Mouse (Mus musculus) heart, embryonic 14.5 days (tissue): ENCODE data around the gene Acaca. TPM values are rescaled to one million over a fixed set of nuclear protein-coding genes. Genes with fewer than 3 reads are reported as not detected.

Experiments used
- ATAC-seq: fragments of 200-750 bp; cut with Nextera tagmentation; 2 replicates; pipeline ENCODE4 v1.8.0; 2017; ENCODE audit warnings: low read depth, moderate TSS enrichment; ENCODE audit not compliant: insufficient number of reproducible peaks, insufficient read depth, low FRiP score
- H3K27ac ChIP-seq, 2 experiments: fragments of 200-500 bp in 1 of 2; fragments of 300-500 bp in 1 of 2; sonication (generic) in 1 of 2; replicated peaks in 1 of 2; 2 replicates each; pipeline ENCODE4 v1.5.1; 2012 to 2014; ENCODE audit warnings: low read depth in 2 of 2, low read length in 2 of 2, control low read depth in 1 of 2, mild to moderate bottlenecking in 1 of 2, mixed read lengths in 1 of 2; ENCODE audit not compliant: control insufficient read depth in 1 of 2, insufficient read depth in 1 of 2
- H3K27me3 ChIP-seq: fragments of 300-500 bp; sonication (generic); 2 replicates; pipeline ENCODE4 v1.6.1; 2014; ENCODE audit warnings: mild to moderate bottlenecking, low read length, control low read depth; ENCODE audit not compliant: control insufficient read depth, insufficient read depth
- H3K36me3 ChIP-seq: fragments of 300-500 bp; sonication (generic); 2 replicates; pipeline ENCODE4 v1.6.1; 2014; ENCODE audit warnings: mild to moderate bottlenecking, control low read depth, low read length, mixed read lengths; ENCODE audit not compliant: control insufficient read depth, insufficient read depth
- H3K4me1 ChIP-seq, 2 experiments: fragments of 200-500 bp in 1 of 2; fragments of 300-500 bp in 1 of 2; sonication (generic) in 1 of 2; 2 replicates each; pipeline ENCODE4 v1.6.1; 2012 to 2014; ENCODE audit warnings: low read length in 2 of 2, control low read depth in 1 of 2, mixed read lengths in 1 of 2; ENCODE audit not compliant: control insufficient read depth in 2 of 2, insufficient read depth in 2 of 2
- H3K4me2 ChIP-seq: fragments of 300-500 bp; sonication (generic); 2 replicates; pipeline ENCODE4 v1.6.1; 2014; ENCODE audit warnings: mild to moderate bottlenecking, low read length
- H3K4me3 ChIP-seq, 2 experiments: fragments of 200-500 bp in 1 of 2; fragments of 300-500 bp in 1 of 2; sonication (generic) in 1 of 2; 2 replicates each; pipeline ENCODE4 v1.5.1; 2012 to 2014; ENCODE audit warnings: low read length in 2 of 2, mild to moderate bottlenecking in 2 of 2, control low read depth in 1 of 2, low read depth in 1 of 2, moderate library complexity in 1 of 2; ENCODE audit not compliant: control insufficient read depth in 1 of 2, insufficient read depth in 1 of 2
- H3K9ac ChIP-seq: fragments of 300-500 bp; sonication (generic); 2 replicates; pipeline ENCODE4 v1.6.1; 2014; ENCODE audit warnings: mild to moderate bottlenecking, low read length
- H3K9me3 ChIP-seq: fragments of 300-500 bp; sonication (generic); 2 replicates; pipeline ENCODE4 v1.6.1; 2016; ENCODE audit warnings: low read length, control low read depth; ENCODE audit not compliant: control insufficient read depth
- WGBS: fragments of 180-500 bp; shearing (Covaris S2); extraction: QIAGEN DNeasy Blood & Tissue Kit; methylation state at CpG from one replicate; pipeline ENCODE4 v1.1.7; 2014; 5-methylcytosine and 5-hydroxymethylcytosine counted together
- polyA plus RNA-seq: library from polyadenylated mRNA; unstranded; fragments of >200 nt; fragmentation: Nextera tagmentation; extraction: Ambion mirVana; gene quantifications from 2 replicates; pipeline ENCODE4 v1.2.1, GENCODE M21; 2014

Acaca gene
- polyA plus RNA-seq, 1 experiment from 2014 or later: 8.3 TPM

- Histone ChIP-seq H3K9ac (no peak overlapping the region), H3K4me1 (peaks cover 12 to 14% of the 10 kb centered on the region in 2 experiments; a peak in 3 of 4 replicates), H3K4me2 (no peak overlapping the region), H3K4me3 (no peak overlapping the region), H3K9me3 (no peaks in the 10 kb centered on the region), H3K36me3 (peaks cover 18% of the 10 kb centered on the region), H3K27ac (no peak overlapping the region), H3K27me3 (no peaks in the 10 kb centered on the region)
- no peak for ATAC-seq
- 31% methylated on average over 7 of the region's 7 CpGs for WGBS
These were observed 264.1 kb downstream of the Acaca start for GRCm38 (mm10) chr11:84393571-84393970.

- ATAC-seq: no peak
- H3K27ac ChIP-seq: no peak overlapping the region
- no peak overlapping the region for H3K9ac ChIP-seq
- peaks cover 7 to 12% of the 10 kb centered on the region in 2 experiments; a peak in 3 of 4 replicates for H3K4me1 ChIP-seq
- 75% methylated on average over 1 of the region's 1 CpGs for WGBS
- H3K4me3 ChIP-seq: no peak overlapping the region
- no peak overlapping the region for H3K4me2 ChIP-seq
- peaks cover 18% of the 10 kb centered on the region for H3K36me3 ChIP-seq
- no peaks in the 10 kb centered on the region for H3K9me3 ChIP-seq
- no peaks in the 10 kb centered on the region for H3K27me3 ChIP-seq
These were observed 265.5 kb downstream of the Acaca start for GRCm38 (mm10) chr11:84395010-84395409.

DNA sequence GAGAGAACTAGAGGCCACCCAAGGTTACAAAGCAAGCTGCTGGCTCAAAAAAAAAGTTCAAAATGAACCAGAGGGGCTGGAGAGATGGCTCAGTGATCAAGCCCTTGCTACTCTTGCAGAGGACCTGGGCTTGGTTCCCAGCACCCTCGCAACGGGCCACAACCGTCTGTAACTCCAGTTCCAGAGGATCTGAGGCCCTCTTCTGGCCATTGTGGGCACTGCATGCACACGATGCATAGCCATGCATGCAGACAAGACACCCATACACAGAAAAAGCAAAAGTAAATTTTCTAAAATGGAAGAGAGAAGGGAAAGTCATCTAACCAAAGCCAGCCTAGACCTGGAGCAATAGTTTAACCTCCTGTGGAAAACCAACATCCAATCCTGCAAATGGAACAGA is 277.3 kb downstream of the Acaca start:
- Histone ChIP-seq H3K4me3 (no peak overlapping the region), H3K9me3 (peaks cover 5% of the 10 kb centered on the region; the same call in 1 of the 2 replicates), H3K36me3 (no peaks in the 10 kb centered on the region), H3K4me2 (no peak overlapping the region), H3K9ac (no peak overlapping the region), H3K4me1 (peaks cover 2 to 21% of the 10 kb centered on the region in 2 experiments; a peak in 3 of 4 replicates), H3K27ac (no peak overlapping the region), H3K27me3 (no peaks in the 10 kb centered on the region)
- WGBS: 91% methylated on average over 4 of the region's 4 CpGs
- no peak for ATAC-seq

DNA sequence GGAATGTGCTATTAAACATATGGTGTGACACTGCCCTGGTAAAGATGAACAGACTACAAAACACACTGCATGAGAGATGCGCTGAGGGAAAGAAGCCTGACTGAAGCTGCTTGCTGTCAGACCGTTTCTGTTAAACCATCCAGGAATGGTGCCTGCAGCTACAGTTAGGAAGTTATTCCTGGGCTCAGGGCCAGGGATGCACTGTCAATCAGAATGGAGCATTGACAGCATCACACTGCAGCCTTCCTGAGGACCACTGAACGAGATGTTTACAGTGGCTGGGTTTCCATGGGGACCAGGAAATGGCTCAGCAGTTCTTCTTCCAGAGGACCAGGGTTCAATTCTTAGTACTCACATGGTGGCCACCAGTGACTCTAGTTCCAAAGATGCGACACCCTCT is 280.9 kb downstream of the Acaca start:
- peaks cover 10 to 18% of the 10 kb centered on the region in 2 experiments; a peak in 3 of 4 replicates for H3K4me1 ChIP-seq
- no peak for ATAC-seq
- H3K36me3 ChIP-seq: no peaks in the 10 kb centered on the region
- no peak overlapping the region for H3K4me3 ChIP-seq
- no peak overlapping the region for H3K9ac ChIP-seq
- H3K27ac ChIP-seq: no peak overlapping the region
- no peaks in the 10 kb centered on the region for H3K27me3 ChIP-seq
- WGBS: 46% methylated on average over 4 of the region's 4 CpGs
- no peak overlapping the region for H3K4me2 ChIP-seq
- peaks cover 5% of the 10 kb centered on the region; the same call in 1 of the 2 replicates for H3K9me3 ChIP-seq

- no peak overlapping the region for H3K4me2 ChIP-seq
- H3K27me3 ChIP-seq: no peaks in the 10 kb centered on the region
- H3K4me1 ChIP-seq: peaks cover 10 to 18% of the 10 kb centered on the region in 2 experiments; a peak in 3 of 4 replicates
- ATAC-seq: no peak
- no peak overlapping the region for H3K27ac ChIP-seq
- H3K9ac ChIP-seq: no peak overlapping the region
- WGBS: 63% methylated on average over 7 of the region's 7 CpGs
- peaks cover 5% of the 10 kb centered on the region; the same call in 1 of the 2 replicates for H3K9me3 ChIP-seq
- no peak overlapping the region for H3K4me3 ChIP-seq
- no peaks in the 10 kb centered on the region for H3K36me3 ChIP-seq
These were observed 281.6 kb downstream of the Acaca start for GRCm38 (mm10) chr11:84410879-84411641.

- 62% methylated on average over 7 of the region's 7 CpGs for WGBS
- no peak for ATAC-seq
These were observed 282.2 kb downstream of the Acaca start for GRCm38 (mm10) chr11:84411642-84412018.

GRCm38 (mm10) chr11:84412201-84412934 is 282.9 kb downstream of the Acaca start:
- WGBS: 72% methylated on average over 12 of the region's 12 CpGs
- Histone ChIP-seq H3K4me2 (no peak overlapping the region), H3K4me1 (peaks cover 10 to 18% of the 10 kb centered on the region in 2 experiments; a peak in 3 of 4 replicates), H3K36me3 (no peaks in the 10 kb centered on the region), H3K9ac (no peak overlapping the region), H3K9me3 (no peaks in the 10 kb centered on the region), H3K27me3 (no peaks in the 10 kb centered on the region), H3K4me3 (no peak overlapping the region), H3K27ac (no peak overlapping the region)
- ATAC-seq: no peak

More at GRCm38 (mm10) chr11:84411642-84412018, 282.2 kb downstream of the Acaca start:
- H3K27ac ChIP-seq: no peak overlapping the region
- no peak overlapping the region for H3K4me3 ChIP-seq
- H3K4me2 ChIP-seq: no peak overlapping the region
- H3K9ac ChIP-seq: no peak overlapping the region
- peaks cover 10 to 18% of the 10 kb centered on the region in 2 experiments; a peak in 3 of 4 replicates for H3K4me1 ChIP-seq
- no peaks in the 10 kb centered on the region for H3K27me3 ChIP-seq
- peaks cover 2% of the 10 kb centered on the region; the same call in 1 of the 2 replicates for H3K9me3 ChIP-seq
- H3K36me3 ChIP-seq: no peaks in the 10 kb centered on the region
